Mouse (Mus musculus) left cerebral cortex, postnatal 10 days (tissue): ENCODE results near the gene Mxd4. TPM values are rescaled to one million over a fixed set of nuclear protein-coding genes. Genes with fewer than 3 reads are reported as not detected.

ENCODE experiments used
- DNase-seq, 2 experiments: peaks; one replicate each; pipeline ENCODE4 v3.0.0; 2021 to 2022; ENCODE audit warnings: low spot score in 2 of 2, mixed read lengths in 1 of 2; ENCODE audit errors: extremely low spot score in 1 of 2
- intact Hi-C: fragments of 180-260 bp; cut with DNase I; formaldehyde crosslinking; loops from one replicate; pipeline ENCODE4 v1.15.1; 2025
- total RNA-seq, 2 experiments: library from RNA; stranded (reverse); gene quantifications; 2 replicates each; pipeline ENCODE4 v1.2.3; 2021

Gene Mxd4
- total RNA-seq, 2 experiments from 2014 or later, result 61.1 to 70.5 TPM

DNA sequence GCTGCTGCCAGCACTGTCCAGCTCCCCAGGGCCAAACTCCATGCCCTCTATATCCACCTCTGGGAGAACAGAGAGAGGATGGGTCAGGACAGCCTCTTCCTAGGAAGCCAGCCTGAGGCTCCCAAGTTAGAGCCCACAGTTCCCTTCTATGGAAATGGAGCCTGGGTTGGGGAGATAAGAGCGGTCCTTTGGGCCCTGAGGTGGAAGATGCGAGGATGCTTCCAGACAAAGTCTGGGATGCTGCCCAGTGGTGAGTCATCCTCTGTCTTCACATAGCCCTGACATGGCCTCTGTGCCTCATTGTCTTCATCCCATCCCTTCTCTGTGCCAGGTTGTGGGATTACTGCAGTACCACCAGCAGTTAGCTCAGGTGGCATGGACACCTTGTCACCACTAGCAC, 10.4 kb downstream of the Mxd4 start:
- intact Hi-C loops, result no loop called here
- no peak for DNase-seq

DNA sequence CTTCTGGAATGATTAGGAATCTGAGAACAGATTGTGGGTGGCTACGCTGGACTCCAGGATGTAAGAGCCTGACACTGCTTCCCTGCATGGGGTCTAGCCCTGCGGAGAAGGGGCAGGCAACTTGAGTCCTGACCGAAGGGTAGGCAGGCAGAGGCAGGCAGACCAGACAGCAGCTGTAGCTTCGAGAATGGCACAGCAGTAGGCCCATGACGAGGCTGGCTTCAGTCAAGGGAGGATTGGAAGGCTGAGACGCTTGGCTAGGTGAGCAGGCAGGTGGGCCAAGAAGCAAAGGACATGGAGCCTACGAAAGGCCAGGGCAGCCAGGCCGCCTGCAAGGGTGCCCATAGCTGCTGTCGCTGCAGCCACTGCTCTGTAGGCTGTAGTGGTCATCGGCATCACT, 10.8 kb downstream of the Mxd4 start:
- intact Hi-C loops, result no loop called here
- DNase-seq, result no peak

DNA sequence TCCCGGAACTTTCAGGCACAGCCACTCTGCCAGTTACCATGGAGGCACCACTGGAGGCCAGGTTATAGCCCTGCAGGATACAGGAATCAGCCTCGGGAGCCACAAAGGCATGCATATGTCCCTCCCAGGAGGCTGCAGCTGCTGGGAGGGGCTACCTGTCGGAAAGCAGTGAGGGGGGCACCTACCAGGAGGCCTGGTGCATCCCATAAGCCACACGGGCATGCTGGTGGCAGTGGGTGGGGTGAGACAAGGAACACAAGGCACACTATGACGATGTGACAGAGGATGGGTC, 12.2 kb downstream of the Mxd4 start:
- DNase-seq, result no peak

DNA sequence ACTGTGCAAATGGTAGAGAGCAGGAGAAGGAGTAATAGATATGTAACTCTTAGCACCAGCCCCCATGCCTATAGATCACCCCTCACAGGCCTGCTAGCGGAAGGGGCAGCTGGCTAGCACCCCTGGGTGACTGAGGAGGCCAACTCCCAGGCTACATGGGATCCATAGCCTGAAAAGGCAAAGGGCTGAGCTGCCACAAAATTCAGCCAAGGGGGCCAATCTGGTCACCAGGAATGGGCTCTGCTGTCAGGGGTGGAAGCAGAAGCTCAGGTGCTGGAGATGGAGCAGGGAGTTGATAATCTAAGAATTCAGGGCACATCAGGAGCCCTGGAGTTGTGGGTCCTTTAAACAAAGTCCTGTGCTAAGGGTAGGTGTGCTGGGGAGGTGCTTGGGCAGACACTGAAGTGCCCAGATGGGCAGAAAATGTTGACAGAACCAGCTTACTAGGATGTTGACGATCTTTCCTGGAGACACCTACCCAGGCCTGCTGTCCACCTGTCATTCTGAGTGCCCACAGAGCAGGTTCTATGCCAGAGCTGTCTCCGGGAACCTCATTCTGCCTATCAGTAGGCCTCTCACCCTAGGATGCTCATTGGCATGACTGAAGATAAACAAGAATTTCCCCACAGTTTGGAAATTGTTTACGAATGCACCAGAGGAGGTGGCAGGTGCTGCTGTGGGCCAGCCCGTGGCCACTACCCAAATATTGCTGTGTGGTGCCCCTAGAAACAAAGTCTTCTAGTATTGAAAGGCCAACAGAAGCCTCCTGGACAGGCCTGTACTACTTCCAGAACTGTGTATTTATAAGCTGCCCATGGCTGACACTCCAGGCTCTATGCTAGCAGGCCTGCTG, 12.7 kb downstream of the Mxd4 start:
- peak in 1 of 2 experiments; percentile 0 for DNase-seq
- intact Hi-C loops, result no loop called here

More for the DNA sequence above, 12.2 kb downstream of the Mxd4 start:
- intact Hi-C loops, result no loop called here

DNA sequence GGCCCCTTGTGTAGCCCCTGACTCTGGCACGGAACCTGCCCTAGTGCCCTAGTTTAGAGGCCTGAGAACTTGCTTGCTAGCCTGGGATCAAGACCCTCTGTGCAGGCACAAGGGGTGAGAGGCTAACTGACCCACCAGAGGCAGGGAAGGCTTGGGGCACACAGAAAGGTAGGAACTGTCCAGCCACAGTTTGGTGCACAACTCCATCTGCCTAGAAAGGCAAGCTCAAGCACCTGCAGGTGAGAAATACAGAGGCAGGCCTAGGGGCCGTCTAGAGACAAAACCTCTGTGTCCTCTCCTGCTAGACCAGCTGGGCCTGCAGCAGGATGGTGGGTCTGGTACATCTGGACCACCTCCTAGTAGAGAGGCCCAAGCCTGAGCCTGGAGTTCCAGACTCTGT, 13.5 kb downstream of the Mxd4 start:
- peak in 1 of 2 experiments; percentile 0 for DNase-seq
- intact Hi-C loops, result no loop called here

DNA sequence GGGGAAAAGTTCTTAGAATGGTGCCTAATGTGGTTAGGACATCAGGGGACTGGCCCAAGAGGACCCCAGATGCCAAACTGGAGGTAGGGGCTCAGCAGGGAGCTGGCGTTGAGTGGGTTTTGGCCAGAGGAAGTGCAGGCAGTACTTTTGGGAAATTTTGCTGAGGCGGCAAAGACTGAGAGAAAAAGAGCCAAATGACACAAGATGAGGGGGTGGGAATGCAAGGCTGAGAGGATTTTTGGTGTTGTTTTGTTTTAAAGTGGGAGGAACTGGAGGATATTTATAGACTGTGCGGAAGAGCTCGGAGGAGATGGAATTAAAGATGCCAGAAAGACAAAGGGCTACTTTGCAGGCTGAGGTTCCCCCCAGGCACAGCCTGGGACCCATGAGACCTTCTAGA, 16.8 kb downstream of the Mxd4 start:
- intact Hi-C loops, result no loop called here
- DNase-seq, result peak in 1 of 2 experiments; percentile 65

DNA sequence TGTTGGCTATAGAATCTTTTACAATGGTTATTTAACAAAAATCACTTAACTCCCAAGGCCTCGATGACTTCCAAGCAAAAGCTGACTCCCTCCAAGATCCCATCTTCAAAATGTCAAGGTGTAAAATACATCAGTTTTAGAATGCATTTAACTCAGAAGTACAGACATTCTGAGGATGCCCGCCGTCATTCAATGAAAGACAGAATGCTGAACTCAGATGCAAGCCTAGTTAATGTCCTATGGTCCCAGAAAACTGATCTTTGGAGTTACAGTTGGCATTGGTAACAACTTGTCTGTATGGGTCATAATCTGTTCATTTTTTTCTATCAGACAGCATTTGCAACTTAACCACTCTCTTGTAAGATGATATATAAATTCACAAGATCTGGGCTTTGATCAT, 17.6 kb downstream of the Mxd4 start:
- DNase-seq, result no peak
- intact Hi-C loops, result no loop called here

DNA sequence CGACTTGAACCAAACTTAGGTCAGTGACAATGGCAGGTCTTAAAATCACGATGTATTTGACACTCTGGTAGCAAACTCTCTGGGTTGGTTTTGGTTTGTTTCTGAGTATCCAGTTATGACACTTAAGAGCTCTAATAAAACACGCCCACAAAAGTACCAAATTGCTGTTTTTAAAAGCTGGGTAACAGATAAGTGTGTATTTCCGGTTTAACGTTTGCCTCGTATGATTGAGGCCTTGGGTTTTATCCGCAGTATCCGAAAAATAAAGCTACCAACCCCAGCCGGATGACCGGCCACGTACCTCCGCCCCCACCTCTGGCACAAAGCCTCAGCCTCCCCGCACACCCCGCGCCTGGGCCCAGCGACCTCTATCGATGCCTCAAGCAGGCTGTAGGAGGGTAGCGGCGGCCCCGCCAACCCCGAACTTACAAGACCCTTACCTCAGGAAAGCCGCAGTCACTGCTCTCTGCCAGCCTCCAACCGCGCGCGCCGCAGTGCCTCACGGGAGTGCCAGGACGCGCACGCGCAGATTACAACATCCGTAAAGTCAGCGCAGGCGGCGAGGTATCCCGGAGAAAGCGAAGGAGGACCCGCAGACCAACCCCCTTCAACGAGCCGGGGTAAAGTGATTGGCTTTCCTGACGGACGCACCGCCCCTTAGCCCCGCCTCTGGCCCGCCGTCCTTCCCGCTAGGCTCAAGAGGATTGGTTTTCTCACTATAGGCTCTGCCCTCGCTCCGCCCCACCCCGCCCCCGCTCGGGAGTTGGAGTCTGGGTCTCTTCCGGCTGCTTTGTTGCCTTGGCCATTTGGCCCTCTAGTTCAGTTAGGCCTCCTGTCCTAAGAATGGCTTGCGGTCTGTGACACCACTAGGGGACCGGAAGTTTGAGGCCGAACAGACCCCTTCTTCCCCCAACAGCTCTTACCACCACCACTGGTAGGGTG, 18.3 kb downstream of the Mxd4 start, which contains the start of the genes Poln and Haus3:
TSS of gene Poln (minus strand) at position 499 of the 942 bp plus-strand sequence.
TSS of gene Haus3 (minus strand) at position 578 of the 942 bp plus-strand sequence.
- intact Hi-C loops, result no loop called here
- DNase-seq, result peak; percentile 97 to 99

DNA sequence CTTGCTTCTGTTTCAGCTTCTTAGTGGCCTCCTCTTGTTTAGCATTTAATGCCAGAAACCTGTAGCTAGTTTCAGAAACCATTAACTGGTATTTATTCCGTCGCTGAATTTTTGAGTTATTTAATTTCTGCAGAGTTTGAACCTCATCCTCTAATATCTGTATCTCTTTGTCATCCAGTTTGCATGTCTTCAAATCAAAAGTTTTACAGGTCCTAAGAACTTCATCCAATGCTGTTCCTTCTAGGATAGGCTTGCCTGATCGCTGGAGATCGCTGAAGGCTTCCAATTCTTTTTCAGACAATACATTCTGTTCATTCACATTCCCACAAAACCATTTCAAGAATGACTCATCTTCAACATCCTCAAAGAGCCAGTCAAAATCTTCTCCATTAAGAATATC, 19.7 kb downstream of the Mxd4 start:
- intact Hi-C loops, result no loop called here
- DNase-seq, result no peak

DNA sequence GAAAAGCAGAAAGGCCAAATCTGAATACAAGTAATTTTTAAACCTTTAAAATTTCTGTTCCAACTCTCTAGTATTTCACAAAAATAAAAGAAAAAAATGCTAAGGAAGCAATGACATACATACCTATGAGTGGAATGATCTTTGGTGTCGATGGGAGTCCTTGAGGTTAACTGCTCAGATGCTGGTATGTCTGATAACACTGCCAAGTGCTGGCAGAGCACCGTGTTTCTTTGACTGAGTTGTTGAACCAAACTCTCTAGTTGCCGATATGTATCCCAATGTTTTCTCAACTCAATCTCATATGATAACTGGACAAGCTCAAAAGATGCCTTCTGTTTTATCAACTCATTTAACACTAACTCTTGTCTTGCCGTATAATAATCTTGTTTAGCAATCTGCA, 21.7 kb downstream of the Mxd4 start:
- DNase-seq, result no peak
- intact Hi-C loops, result no loop called here

DNA sequence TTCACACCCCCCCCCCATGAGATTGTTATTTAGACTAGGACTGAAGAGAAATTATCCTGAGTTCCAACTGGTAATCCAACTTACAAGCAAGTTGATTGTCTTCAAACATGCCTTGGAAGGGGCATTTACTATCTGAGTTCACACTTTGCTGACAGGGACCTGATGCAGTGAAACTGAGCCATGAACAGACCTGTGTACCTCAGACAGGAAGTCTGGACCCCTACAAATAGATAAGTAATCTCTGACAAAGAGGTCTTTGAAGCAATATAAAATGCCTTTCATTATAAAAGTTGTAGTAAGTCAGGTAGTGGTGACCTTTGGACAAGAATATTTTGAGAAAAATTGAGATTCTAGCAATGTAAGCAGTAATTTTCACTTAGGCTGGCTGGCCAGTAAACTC, 39.0 kb downstream of the Mxd4 start:
- DNase-seq, result no peak
- intact Hi-C loops, result no loop called here

DNA sequence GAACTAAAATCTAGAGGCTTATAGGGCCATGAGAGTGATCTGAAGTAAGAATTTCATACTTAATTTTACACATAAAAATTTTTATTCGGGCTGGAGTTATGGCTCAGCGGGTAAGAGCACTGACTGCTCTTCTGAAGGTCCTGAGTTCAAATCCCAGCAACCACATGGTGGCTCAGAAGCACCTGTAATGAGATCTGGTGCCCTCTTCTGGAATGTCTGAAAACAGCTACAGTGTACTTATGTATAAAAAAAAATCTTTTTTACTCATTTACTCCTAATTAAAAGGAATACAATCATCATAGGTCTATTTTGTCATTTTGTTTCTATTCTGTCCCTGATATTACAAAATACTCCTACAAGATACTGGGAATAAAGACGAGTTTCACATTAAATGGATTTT, 40.0 kb downstream of the Mxd4 start:
- intact Hi-C loops, result no loop called here
- no peak for DNase-seq

DNA sequence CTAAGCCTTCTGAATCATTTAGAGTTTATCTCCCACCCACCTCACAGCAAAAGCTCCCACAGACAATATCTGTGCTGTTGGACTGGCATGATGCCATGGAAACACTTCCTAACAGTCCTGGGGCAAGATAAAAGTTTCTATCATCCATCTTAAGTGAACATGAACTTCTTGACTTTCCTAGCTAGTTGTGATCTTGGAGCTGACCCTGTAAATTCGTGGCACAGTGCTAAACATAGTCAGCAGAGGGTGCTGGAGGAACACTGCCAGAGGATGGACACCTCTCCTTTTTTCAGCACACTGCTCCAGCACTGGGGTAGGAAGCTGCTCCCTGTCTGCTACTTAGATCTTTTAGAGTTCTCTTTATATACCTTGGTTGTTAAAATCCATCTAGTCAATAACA, 47.8 kb downstream of the Mxd4 start:
- peak; percentile 5 to 49 for DNase-seq
- intact Hi-C loops, result no loop called here

DNA sequence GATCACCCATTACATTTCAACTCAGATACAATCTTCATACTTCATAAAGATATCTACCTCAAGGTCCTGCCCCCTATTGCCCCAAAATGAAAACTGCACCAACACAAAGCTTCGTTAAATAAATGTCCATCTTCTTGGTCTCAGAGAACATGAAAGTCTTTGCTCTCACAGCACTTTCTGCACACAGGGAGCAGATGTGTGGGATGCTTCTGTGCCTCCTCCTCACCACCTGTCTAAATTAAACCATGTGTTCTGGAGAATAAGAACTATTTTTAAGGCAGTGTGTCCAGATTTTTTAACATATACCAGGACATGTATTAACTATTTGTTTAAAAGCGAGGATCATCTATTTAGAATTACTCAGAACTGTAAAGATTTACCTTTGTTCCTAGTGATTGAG, 54.8 kb downstream of the Mxd4 start:
- intact Hi-C loops, result no loop called here
- DNase-seq, result peak in 1 of 2 experiments; percentile 3

DNA sequence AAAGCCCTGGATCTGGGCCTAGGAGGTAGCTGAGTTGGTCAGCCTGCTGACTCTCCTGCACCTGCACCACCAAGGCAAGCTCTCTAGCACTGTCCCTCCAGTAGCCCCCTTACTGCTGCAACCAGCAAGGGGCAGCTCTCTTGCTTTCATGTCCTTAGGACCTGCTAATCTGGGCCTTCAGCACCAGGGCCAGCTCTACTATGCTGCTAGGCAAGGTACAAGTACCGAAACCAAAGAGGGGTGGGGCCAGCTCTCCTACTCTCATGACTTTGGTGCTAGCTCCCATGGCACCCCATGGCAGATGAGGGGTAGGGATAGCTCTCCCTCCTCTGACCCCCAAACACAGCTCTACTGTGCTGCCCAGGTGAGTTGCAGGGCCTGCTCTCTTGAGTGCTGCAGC, 63.4 kb downstream of the Mxd4 start:
- intact Hi-C loops, result no loop called here
- no peak for DNase-seq

Other genes with a start within 250 kb of the Mxd4 start
- 100 to 1,000 TPM; 144 to 149 TPM for gene Gm1673, start 204.3 kb downstream of the Mxd4 start, total RNA-seq
- 10 to 100 TPM; 76.4 to 77.9 TPM for gene Nat8l, start 191.7 kb downstream of the Mxd4 start, total RNA-seq
- gene Poln, start 18.3 kb downstream of the Mxd4 start, total RNA-seq, result 1 to 10 TPM in 1 of 2 experiments, under 1 TPM in 1; 0.69 to 1.0 TPM
- gene Haus3, start 18.2 kb downstream of the Mxd4 start, total RNA-seq, result 1 to 10 TPM; 5.1 to 5.9 TPM
- gene Zfyve28, start 100.7 kb upstream of the Mxd4 start, total RNA-seq, result 10 to 100 TPM; 28.4 to 28.9 TPM
- under 1 TPM; 0.26 to 0.51 TPM for gene Cfap99, start 100.9 kb upstream of the Mxd4 start, total RNA-seq
- 10 to 100 TPM; 91.0 to 92.9 TPM for gene Rnf4, start 148.6 kb upstream of the Mxd4 start, total RNA-seq
- gene Fam193a, start 182.2 kb upstream of the Mxd4 start, total RNA-seq, result 10 to 100 TPM; 47.7 to 50.8 TPM